ENCODE assay signal across 26 mouse cellular contexts in genomic region chr12:99266434-99266833, GRCm38 (mm10).
"Had no signal": no experiment of that assay in that cellular context is flagged by ENCODE, and none has a peak within 500 bp of the region (broad histone marks: within the 10 kb centered on the region; RNA-seq: fewer than 3 reads in every experiment).

No protein-coding gene starts in this region.

- H3K27ac ChIP-seq: hindbrain, embryonic 12.5 days; hindbrain, embryonic 14.5 days; intestine, embryonic 15.5 days; limb, embryonic 13.5 days; limb, embryonic 15.5 days; liver, embryonic 12.5 days; liver, embryonic 14.5 days had no signal

- H3K4me3 ChIP-seq: heart, embryonic 10.5 days; heart, embryonic 12.5 days; hindbrain, embryonic 10.5 days; hindbrain, embryonic 12.5 days; intestine, embryonic 15.5 days; limb, embryonic 13.5 days; limb, embryonic 15.5 days; liver, embryonic 12.5 days had no signal

- DNase-seq: gastrocnemius, postnatal 10 days; gastrocnemius, postnatal 25 days; heart, adult 18-20 months; heart, postnatal 10 days; heart, postnatal 4 days; kidney, adult 18-20 months; kidney, adult 8-10 months; kidney, postnatal 10 days; kidney, postnatal 25 days; kidney, postnatal 4 days; layer of hippocampus, adult 9-11 months; layer of hippocampus, postnatal 36 days; left cerebral cortex, postnatal 4 days had no signal

- H3K4me2 ChIP-seq: heart, embryonic 12.5 days; hindbrain, embryonic 12.5 days; hindbrain, embryonic 14.5 days; intestine, embryonic 15.5 days; limb, embryonic 13.5 days; limb, embryonic 15.5 days; liver, embryonic 12.5 days had no signal

- H3K4me1 ChIP-seq: limb, embryonic 15.5 days had no signal

- H3K36me3 ChIP-seq: heart, embryonic 12.5 days; hindbrain, embryonic 12.5 days; intestine, embryonic 15.5 days; liver, embryonic 12.5 days had no signal

- ATAC-seq: hindbrain, embryonic 16.5 days; inflammation-experienced regulatory T-cells, adult 6 months; intestine, embryonic 15.5 days; intestine, postnatal 0 days; liver, embryonic 12.5 days had no signal

- H3K9ac ChIP-seq: hindbrain, embryonic 12.5 days; hindbrain, embryonic 14.5 days; intestine, embryonic 15.5 days; limb, embryonic 13.5 days; limb, embryonic 15.5 days; liver, embryonic 12.5 days; liver, embryonic 14.5 days had no signal

- H3K9me3 ChIP-seq: heart, embryonic 10.5 days; heart, embryonic 12.5 days; hindbrain, embryonic 10.5 days; hindbrain, embryonic 12.5 days; intestine, embryonic 15.5 days; limb, embryonic 13.5 days; limb, embryonic 15.5 days; liver, embryonic 12.5 days had no signal

- H3K27me3 ChIP-seq: heart, embryonic 12.5 days; hindbrain, embryonic 12.5 days; intestine, embryonic 15.5 days; limb, embryonic 13.5 days; limb, embryonic 15.5 days; liver, embryonic 12.5 days had no signal
